Mouse (Mus musculus) embryonic facial prominence, embryonic 15.5 days (tissue): ENCODE data around the gene Smc1b. TPM values are rescaled to one million over a fixed set of nuclear protein-coding genes. Genes with fewer than 3 reads are reported as not detected.
A peak's percentile ranks its signal among the peaks of the same experiment; 100 is the strongest.
"Not testable (repeated sequence)": the region's sequence is repeated elsewhere in the genome, so short reads cannot be mapped to it uniquely, and the experiment has no call there.

ENCODE experiments used
- ATAC-seq: fragments of 200-750 bp; cut with Nextera tagmentation; 2 replicates; pipeline ENCODE4 v1.8.0; 2017; ENCODE audit warnings: low read depth, moderate TSS enrichment; ENCODE audit not compliant: insufficient number of reproducible peaks, low FRiP score, low TSS enrichment
- H3K27ac ChIP-seq: fragments of 300-500 bp; sonication (generic); replicated peaks from 2 replicates; pipeline ENCODE4 v1.5.1; 2015; ENCODE audit warnings: mild to moderate bottlenecking, inconsistent platforms
- H3K27me3 ChIP-seq: fragments of 300-500 bp; sonication (generic); 2 replicates; pipeline ENCODE4 v1.6.1; 2015; ENCODE audit warnings: inconsistent platforms
- H3K36me3 ChIP-seq: fragments of 300-500 bp; sonication (generic); 2 replicates; pipeline ENCODE4 v1.6.1; 2015; ENCODE audit warnings: mild to moderate bottlenecking, inconsistent platforms
- H3K4me1 ChIP-seq: fragments of 300-500 bp; sonication (generic); 2 replicates; pipeline ENCODE4 v1.6.1; 2015; ENCODE audit warnings: inconsistent platforms
- H3K4me2 ChIP-seq: fragments of 300-500 bp; sonication (generic); replicated peaks from 2 replicates; pipeline ENCODE4 v1.6.1; 2015; ENCODE audit warnings: mild to moderate bottlenecking, inconsistent platforms
- H3K4me3 ChIP-seq: fragments of 300-500 bp; sonication (generic); replicated peaks from 2 replicates; pipeline ENCODE4 v1.5.1; 2015; ENCODE audit warnings: mild to moderate bottlenecking, inconsistent platforms
- H3K9ac ChIP-seq: fragments of 300-500 bp; sonication (generic); 2 replicates; pipeline ENCODE4 v1.6.1; 2015; ENCODE audit warnings: inconsistent platforms
- H3K9me3 ChIP-seq: fragments of 300-500 bp; sonication (generic); replicated peaks from 2 replicates; pipeline ENCODE4 v1.6.1; 2016; ENCODE audit warnings: inconsistent platforms
- WGBS: fragments of 180-500 bp; shearing (Covaris S2); methylation state at CpG from one replicate; pipeline ENCODE4 v1.1.7; 2015; 5-methylcytosine and 5-hydroxymethylcytosine counted together
- polyA plus RNA-seq: library from polyadenylated mRNA; unstranded; fragments of >200 nt; fragmentation: Nextera tagmentation; extraction: Ambion mirVana; gene quantifications from 2 replicates; pipeline ENCODE4 v1.2.1, GENCODE M21; 2015

Smc1b gene
- polyA plus RNA-seq, 1 experiment from 2014 or later, result 0.07 TPM

- Histone ChIP-seq H3K4me2 (no peak overlapping the region), H3K36me3 (peaks cover 28% of the 10 kb centered on the region), H3K4me3 (no peak overlapping the region), H3K9ac (no peak overlapping the region), H3K27me3 (no peaks in the 10 kb centered on the region), H3K9me3 (no peaks in the 10 kb centered on the region), H3K27ac (peak overlapping the region; percentile 84), H3K4me1 (peaks cover 40% of the 10 kb centered on the region)
- ATAC-seq, result no peak
- WGBS, result 40% methylated on average over 5 of the region's 5 CpGs
Measured at GRCm38 (mm10) chr15:85043116-85043515, 88.6 kb downstream of the Smc1b start.

GRCm38 (mm10) chr15:85042361-85042954 lies 89.3 kb downstream of the Smc1b start:
- Histone ChIP-seq H3K9me3 (no peaks in the 10 kb centered on the region), H3K27ac (peak overlapping the region; percentile 84), H3K4me1 (peaks cover 47% of the 10 kb centered on the region), H3K36me3 (peaks cover 23% of the 10 kb centered on the region), H3K4me2 (no peak overlapping the region), H3K4me3 (no peak overlapping the region), H3K27me3 (no peaks in the 10 kb centered on the region), H3K9ac (no peak overlapping the region)
- peak; percentile 75 for ATAC-seq
- 9% methylated on average over 4 of the region's 4 CpGs for WGBS

- Histone ChIP-seq H3K4me2 (no peak overlapping the region), H3K27me3 (no peaks in the 10 kb centered on the region), H3K4me3 (no peak overlapping the region), H3K4me1 (peaks cover 49% of the 10 kb centered on the region), H3K9me3 (no peaks in the 10 kb centered on the region), H3K27ac (peak overlapping the region; percentile 84), H3K36me3 (peaks cover 17% of the 10 kb centered on the region), H3K9ac (no peak overlapping the region)
- ATAC-seq, result no peak
- 66% methylated on average over 10 of the region's 10 CpGs for WGBS
Measured at GRCm38 (mm10) chr15:85041546-85042225, 90.1 kb downstream of the Smc1b start.

- H3K9me3 ChIP-seq, result no peaks in the 10 kb centered on the region
- H3K27me3 ChIP-seq, result no peaks in the 10 kb centered on the region
- no peak for ATAC-seq
- H3K9ac ChIP-seq, result peak overlapping the region; percentile 78
- peaks cover 38% of the 10 kb centered on the region for H3K4me1 ChIP-seq
- H3K27ac ChIP-seq, result 0 out of 2 replicates have a peak overlapping the region, but pooled peaks have one; percentile 28
- 4% methylated on average over 8 of the region's 8 CpGs for WGBS
- H3K4me2 ChIP-seq, result peak overlapping the region; percentile 94
- peak overlapping the region; percentile 78 for H3K4me3 ChIP-seq
- no peaks in the 10 kb centered on the region for H3K36me3 ChIP-seq
Measured at GRCm38 (mm10) chr15:85037343-85037690, 94.4 kb downstream of the Smc1b start.

- peaks cover 32% of the 10 kb centered on the region for H3K4me1 ChIP-seq
- H3K9me3 ChIP-seq, result no peaks in the 10 kb centered on the region
- peak overlapping the region; percentile 94 for H3K4me2 ChIP-seq
- WGBS, result under 1% methylated on average over 75 of the region's 75 CpGs
- no peaks in the 10 kb centered on the region for H3K27me3 ChIP-seq
- H3K36me3 ChIP-seq, result no peaks in the 10 kb centered on the region
- H3K9ac ChIP-seq, result peak overlapping the region; percentile 78
- peak; percentile 93 for ATAC-seq
- peak overlapping the region; percentile 78 for H3K4me3 ChIP-seq
- peak overlapping the region; percentile 76 for H3K27ac ChIP-seq
Measured at GRCm38 (mm10) chr15:85036566-85037342, 95.0 kb downstream of the Smc1b start.

- not testable (repeated sequence) for H3K9me3 ChIP-seq, H3K9ac ChIP-seq, H3K4me3 ChIP-seq, H3K27me3 ChIP-seq, ATAC-seq, H3K27ac ChIP-seq, H3K4me2 ChIP-seq, H3K36me3 ChIP-seq
- peaks cover 24% of the 10 kb centered on the region for H3K4me1 ChIP-seq
- 22% methylated on average over 7 of the region's 7 CpGs for WGBS
Measured at GRCm38 (mm10) chr15:85033916-85034315, 97.8 kb downstream of the Smc1b start.

- Histone ChIP-seq H3K4me2 (no peak overlapping the region), H3K36me3 (no peaks in the 10 kb centered on the region), H3K27me3 (no peaks in the 10 kb centered on the region), H3K4me1 (peaks cover 6% of the 10 kb centered on the region), H3K4me3 (no peak overlapping the region), H3K27ac (no peak overlapping the region), H3K9me3 (no peaks in the 10 kb centered on the region), H3K9ac (no peak overlapping the region)
- 60% methylated on average over 3 of the region's 3 CpGs for WGBS
- ATAC-seq, result no peak
Measured at GRCm38 (mm10) chr15:85031866-85032265, 99.9 kb downstream of the Smc1b start.

- not testable (repeated sequence) for H3K4me1 ChIP-seq, H3K4me2 ChIP-seq, H3K27ac ChIP-seq, ATAC-seq, H3K9ac ChIP-seq, H3K36me3 ChIP-seq, H3K27me3 ChIP-seq, H3K9me3 ChIP-seq, H3K4me3 ChIP-seq
- 59% methylated on average over 1 of the region's 1 CpGs for WGBS
Measured at GRCm38 (mm10) chr15:85030643-85031042, 101.1 kb downstream of the Smc1b start.

GRCm38 (mm10) chr15:85028648-85029047 lies 103.1 kb downstream of the Smc1b start, which contains the start of gene Fam118a:
Gene Fam118a (plus strand): TSS chr15:85028948.
- not testable (repeated sequence) for H3K9ac ChIP-seq, H3K27ac ChIP-seq, ATAC-seq, H3K9me3 ChIP-seq, H3K4me1 ChIP-seq, H3K4me2 ChIP-seq, H3K4me3 ChIP-seq, H3K36me3 ChIP-seq, H3K27me3 ChIP-seq
- 41% methylated on average over 1 of the region's 1 CpGs for WGBS

- Histone ChIP-seq H3K27ac (no peak overlapping the region), H3K9me3 (no peaks in the 10 kb centered on the region), H3K27me3 (no peaks in the 10 kb centered on the region), H3K36me3 (no peaks in the 10 kb centered on the region), H3K4me1 (no peaks in the 10 kb centered on the region), H3K9ac (no peak overlapping the region), H3K4me2 (no peak overlapping the region), H3K4me3 (no peak overlapping the region)
- WGBS, result 49% methylated on average over 4 of the region's 4 CpGs
- ATAC-seq, result no peak
Measured at GRCm38 (mm10) chr15:85027740-85028139, 104.0 kb downstream of the Smc1b start.

- no peak overlapping the region for H3K4me3 ChIP-seq
- no peak overlapping the region for H3K4me2 ChIP-seq
- no peaks in the 10 kb centered on the region for H3K36me3 ChIP-seq
- H3K27ac ChIP-seq, result no peak overlapping the region
- no peak for ATAC-seq
- no peaks in the 10 kb centered on the region for H3K9me3 ChIP-seq
- WGBS, result 78% methylated on average over 4 of the region's 4 CpGs
- no peaks in the 10 kb centered on the region for H3K4me1 ChIP-seq
- H3K27me3 ChIP-seq, result no peaks in the 10 kb centered on the region
- no peak overlapping the region for H3K9ac ChIP-seq
Measured at GRCm38 (mm10) chr15:85026197-85026596, 105.6 kb downstream of the Smc1b start.
